Mouse (Mus musculus) thymus, postnatal 25 days (tissue): Measurements from ENCODE around the gene Slc29a1.

Experiments used
- DNase-seq: peaks from one replicate; pipeline ENCODE4 v3.0.0; 2022

The Slc29a1 gene

DNA sequence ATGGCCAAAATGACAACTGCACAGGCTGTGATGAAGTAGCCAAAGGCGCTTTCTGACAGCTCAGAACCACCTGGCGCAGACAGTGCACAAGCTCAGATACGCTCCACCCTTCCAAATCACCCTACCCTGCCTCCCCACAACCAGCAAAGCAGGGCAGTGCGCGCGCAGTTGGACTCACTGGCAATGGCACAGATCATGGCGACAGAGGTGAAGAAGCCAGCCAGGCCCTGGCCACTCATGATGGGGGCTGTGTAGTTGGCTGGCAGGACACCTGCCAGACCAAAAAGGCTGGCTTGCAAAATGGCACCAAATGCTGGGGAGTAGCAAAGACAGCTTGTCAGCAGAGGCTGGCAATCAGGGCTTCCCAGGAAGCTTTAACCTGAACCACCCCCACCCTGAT is 10.2 kb downstream of the Slc29a1 start:
- no peak for DNase-seq

DNA sequence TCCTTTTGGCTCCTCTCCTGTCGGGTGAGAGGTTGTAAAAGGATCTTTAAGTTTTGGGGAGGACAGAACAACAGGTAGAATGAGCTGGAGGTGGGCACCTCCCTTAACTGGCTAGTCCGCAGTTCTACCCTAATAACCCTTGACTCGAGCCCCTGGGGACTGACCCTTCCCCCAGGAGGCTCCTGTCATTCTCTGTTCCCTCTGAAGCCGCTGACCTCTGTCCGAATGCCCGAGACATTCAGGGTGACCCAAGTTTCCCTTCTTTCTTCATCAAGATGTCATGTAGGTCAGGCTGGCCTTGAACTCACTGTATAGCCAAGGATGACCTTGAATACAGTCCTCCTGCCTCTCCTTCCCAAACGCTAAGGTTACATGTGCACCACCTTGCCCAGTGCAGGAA is 11.0 kb downstream of the Slc29a1 start:
- DNase-seq = no peak

DNA sequence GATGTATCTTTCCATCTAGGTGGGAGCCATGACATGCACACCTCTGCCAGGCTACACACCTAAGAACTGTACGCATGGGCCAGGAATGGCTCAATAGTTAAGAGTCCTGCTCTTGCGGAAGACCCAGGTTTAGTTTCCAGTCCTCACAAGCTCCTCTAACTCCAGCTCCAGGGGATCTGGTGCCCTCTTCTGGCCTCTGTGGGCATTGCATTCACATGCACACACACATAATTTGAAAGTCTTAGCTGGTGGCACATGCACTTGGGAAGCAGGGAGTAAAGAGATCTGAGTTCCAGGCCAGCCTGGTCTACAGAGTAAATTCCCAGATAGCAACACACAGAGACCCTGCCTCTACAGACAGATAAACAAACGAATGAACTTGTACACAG is 13.0 kb downstream of the Slc29a1 start:
- DNase-seq = peak; percentile 52

DNA sequence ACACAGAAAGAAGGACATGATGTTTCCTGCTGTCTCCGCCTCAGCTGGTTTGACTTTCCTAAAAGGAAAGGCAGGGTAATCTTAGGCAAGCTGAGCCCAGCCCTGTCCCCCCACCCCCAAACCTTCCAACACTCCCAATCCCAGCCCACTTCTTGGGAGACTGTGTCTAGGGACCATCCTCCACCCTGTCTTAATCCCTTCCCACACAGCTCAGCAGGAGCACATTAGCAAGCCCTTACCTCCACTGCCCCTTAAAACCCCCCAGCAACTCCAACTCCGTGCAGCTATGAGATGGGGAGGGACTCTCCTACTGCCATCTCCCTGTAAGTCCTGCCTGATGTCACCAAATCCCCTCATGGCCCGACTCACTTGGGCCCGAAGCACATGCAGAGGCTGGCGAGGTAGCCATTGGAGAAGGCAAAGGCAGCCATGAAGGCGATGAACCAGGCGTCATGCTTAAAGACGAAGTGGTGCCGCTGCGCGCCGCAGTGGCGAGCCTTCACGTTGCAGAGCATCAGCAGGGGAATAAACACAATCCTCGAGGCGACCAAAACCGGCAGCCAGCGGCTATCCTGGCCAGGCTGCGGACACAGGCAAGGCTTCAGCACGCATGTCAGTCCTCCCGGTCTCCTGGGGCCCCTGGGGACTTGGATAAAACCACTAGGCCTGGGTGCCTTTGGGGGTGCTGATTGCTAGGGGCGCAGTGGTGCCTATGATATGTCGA is 13.5 kb downstream of the Slc29a1 start:
- no peak for DNase-seq

DNA sequence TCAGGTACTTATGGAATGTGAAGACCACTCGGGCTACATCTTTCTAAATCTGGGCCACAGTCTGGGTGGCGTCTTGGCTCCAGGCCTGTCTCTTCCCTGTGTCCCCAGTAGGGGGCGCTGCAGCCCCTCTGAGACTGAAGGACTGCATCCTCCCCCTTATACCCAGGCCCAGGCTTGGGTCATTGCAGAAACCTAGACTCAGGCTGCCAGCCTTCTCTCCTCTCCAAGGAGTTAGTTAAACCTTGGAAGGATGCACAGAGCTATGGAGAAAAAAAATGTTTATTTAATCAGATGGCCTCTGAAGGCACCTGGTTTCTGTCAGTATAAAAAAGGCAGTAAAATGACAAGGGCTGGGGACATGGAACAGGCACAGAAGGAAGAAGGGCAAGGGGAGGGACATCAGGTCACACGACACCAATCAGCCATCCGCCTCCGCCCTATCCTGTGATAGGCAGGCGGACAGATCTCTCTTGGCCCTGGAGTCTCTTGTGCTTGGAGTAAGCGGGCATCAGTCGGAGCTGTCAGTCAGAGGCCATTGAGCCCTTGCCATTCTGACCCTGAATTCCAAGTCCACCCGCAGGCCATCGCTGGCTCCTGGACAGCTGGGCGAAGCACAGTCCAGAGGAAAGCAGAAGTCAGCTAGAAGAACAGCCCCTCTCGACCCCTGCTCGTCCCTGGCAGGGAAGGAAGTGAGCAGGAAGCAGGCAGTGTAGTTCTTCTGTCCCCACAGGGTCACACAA is 14.3 kb downstream of the Slc29a1 start:
- peak; percentile 82 for DNase-seq

DNA sequence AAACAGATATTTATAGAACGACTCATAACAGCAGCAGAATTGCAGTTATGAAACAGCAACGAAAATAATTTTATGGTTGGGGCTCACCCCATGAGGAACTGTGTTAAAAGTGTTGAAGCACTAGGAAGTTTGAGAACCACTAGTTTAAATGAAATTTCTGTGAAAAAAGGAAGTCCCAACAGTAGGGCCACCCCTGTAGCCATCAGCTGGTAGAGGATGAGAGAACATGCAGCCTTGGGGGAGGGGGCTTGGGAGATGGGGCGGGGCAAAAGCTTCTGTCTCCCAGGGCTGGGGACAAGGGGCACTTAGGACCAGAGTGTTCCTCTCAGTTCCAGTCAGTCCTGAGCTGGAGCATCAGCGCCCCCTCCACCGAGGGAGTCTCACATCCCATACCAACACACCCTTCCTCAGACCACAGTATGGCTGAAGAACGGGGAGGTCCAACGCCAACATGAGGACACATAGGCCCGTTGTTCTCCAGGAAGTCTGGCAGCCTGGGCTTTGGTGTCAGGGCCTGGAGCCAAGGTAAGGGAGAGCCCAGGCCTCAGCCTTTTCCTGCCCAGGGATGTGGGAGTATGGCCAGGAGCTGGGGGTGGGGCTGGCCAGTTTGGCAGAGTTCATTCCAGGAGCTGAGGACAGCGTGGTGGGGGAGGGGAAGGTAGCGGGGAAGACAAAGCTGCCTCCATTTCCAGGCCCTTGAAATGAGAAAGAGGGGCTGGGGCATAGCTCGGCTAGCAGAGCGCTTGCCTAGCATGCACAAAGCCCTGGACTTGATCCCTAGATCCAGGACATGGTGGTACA is 15.1 kb downstream of the Slc29a1 start:
- no peak for DNase-seq

DNA sequence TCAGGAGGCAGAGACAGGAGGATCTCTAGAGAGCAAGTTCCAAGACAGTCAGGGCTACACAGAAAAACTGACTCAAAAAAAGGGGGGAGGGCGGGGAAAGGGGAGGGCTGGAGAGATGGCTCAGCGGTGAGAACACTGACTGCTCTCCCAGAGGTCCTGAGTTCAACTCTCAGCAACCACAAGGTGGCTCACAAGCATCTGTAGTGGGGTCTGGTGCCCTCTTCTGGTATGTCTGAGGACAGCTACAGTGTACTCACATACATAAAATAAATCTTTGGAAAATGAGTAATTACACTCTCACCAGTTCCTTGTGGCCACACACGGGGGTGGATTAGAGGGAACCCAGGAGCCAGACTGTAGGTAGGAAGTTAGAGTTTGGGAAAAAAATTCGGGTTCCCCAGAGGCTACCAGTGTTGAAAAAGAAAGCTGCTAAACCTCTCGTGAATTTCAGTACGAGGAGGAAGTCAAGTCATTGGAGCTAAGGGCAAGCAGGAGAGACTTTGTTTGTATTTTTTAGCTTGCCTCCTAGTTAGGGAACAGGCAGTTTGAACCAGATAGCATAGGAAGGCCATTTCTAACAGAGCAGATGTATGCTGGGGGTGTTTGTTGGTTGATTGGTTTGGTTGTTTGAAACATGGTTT is 16.6 kb downstream of the Slc29a1 start:
- DNase-seq = peak; percentile 58

DNA sequence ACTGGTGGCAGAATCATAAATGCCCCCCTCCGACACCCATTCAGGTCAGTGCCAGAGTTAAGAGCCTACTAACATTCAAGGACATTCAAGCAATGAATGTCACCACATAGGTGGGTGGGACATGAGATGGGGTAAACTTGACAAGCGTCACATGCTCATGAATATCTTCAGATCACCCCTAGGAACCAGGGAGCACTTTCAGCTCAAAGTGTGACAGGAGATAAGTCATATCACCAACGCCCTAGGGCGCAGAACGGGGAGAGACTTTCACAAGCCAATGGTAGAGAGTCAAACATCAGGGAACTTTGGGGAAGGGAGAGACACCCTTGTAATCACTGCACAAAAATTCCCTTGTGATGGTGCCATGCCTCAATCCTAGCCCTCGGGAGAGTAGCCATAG is 17.2 kb downstream of the Slc29a1 start:
- no peak for DNase-seq

DNA sequence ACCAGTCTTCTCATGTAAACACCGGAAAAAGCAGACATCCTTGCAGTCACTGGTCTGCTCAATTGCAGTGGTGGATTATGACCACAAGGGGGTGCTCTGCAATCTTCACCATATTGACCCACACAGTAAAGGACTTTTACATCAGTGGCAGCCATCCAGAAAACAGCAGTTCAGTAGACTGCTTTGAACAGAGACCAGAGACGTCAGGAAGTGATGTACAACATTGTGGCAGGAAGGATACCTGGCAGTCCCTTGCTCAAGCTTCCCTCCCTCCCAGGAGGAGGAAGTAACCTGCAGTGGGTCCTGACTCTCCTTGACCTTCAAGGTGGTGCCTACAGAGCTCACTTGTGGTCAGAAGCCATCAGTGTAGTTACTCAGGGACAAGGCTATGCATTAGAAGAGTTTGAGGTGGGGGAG is 17.8 kb downstream of the Slc29a1 start:
- DNase-seq = peak; percentile 79

DNA sequence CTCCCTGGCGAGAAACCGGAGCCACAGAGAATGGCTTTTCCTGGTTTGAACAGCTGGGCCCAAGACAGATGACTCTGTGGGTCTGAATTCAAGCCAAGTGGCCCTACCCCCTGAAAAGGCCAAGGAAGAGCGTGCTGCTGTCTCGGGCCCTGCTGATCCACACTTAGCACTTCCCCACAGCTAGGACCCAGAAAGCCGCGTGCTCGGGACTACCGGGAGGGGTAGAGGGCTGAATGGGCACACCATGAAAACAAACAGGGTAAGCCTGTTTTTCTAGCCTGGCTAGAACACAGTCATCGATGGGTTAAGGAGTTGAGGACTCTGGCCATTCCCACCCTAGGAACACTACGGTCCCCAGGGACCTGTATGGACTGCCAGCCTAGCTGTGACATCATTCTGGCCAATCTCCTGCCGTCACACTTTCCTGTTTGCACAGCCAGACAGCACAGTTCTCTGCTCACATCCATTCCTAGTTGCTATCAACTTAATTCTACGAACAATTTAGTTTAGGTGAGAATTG is 18.4 kb downstream of the Slc29a1 start:
- DNase-seq = no peak

DNA sequence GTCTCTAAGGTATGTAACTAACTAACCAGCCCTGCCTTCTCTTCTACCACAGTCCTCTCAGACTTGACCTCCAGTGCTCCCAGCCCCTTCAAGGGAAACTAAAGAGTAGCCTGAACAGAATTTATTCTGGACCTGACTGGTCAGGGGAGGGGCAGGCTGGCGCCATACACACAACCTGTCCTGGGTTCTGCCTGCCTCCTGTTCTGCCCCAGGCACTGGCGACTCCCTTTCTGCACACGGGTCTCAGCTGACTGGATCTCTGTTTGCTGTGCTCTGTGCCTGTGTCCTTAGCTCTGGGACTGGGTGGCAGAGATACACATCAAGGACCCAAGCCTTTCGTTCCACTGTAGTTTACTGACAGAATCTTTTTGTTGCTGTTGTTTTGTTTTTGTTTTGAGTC is 19.9 kb downstream of the Slc29a1 start:
- DNase-seq = no peak

DNA sequence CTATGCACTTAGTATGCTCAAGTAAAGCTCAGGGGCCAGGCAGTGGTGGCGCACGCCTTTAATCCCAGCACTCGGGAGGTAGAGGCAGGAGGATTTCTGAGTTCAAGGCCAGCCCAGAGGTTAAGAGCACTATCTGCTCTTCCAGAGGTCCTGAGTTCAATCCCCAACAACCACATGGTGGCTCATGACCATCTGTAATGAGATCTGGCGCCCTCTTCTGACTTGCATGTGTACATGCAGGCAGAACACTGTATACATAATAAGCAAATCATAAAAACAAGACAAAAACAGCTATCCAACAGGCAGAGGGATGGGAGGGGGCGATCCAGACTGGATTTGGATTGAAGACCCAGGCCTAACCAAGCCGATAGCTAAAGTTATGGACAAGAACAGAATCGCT is 20.6 kb downstream of the Slc29a1 start:
- peak; percentile 54 for DNase-seq

DNA sequence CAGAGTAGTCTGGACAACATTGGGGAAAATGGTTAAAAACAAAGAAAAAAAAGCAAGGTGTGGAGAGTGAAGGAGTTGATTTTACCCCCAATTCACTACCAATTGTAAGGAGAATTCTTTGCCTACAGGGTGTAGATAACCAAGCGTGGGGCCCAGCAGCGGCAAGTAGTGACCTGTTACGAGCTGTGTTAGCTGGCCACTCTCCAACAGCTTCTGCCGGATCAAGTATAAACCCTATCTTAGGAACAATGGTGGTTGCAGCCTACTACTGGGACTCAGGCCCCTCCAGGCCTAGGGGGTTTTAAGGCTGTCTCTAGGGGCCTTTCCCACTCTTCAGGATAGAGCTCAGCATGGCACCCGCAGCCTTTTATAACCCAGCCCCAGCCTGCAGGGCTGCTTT is 21.2 kb downstream of the Slc29a1 start:
- DNase-seq = no peak

DNA sequence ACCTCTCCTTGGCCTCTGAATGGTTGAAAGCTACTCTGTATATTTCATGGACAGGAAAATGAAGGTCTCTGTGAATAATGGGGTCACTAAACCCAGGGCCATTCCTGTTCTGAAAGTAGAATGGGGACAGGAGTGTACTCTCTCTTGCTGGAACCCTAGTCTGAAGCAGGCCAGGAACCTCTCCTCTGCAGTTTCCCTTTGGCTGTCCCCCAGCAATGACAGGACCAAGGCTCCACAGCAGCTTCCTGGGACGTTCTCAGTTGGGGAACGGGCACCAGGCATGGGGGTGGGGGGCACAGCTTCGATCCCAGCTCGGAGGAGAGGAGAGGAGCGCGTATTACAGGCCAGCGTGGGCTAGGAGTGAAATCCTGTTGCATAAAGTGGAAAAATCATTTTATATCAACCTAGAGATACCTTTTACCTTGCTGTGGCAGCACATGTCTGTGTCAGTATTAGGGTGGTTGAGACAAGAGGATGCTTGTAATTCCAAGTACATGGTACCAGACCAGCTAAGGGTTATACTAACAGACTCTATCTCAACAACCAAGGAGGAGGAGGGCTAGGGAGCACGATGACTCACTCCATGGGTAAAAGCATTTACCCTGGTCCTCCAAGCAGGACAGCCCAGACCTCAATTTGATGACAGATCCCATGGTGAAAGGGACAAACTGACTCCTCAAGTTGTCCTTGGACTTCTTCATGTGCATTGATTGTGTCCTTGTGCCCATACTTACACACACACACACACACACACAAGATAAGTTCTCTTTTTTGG is 24.1 kb downstream of the Slc29a1 start:
- DNase-seq = no peak

DNA sequence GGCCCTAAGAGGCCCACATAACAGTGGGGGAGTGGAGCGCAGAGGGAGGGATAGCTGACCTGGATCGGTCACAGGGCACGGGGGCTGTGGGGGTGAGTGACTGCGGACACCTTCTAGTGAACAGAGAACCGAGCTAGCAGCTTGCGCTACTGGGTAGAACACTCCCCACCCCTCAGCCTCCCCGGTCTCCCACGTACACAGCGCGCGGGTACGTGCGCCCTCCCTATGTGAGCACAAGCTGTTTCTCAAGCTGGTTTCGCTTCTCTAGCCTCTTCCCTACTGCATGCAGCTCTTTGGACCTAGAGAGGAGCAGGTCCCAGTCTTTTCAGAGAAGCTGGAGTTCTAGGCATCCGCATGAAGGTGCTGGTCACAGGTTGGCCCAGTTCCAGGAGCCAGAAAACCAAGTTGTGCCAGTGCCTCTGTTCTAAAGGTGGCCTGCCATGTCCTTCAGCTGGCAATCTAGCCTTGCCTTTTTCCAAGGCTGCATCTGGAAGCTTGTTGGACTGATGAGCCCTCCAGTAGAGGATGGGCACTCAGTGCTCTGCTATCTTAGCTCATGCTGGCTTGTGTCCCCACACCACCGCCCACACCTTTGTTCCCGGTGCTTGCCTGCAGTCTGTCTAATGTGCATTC is 25.2 kb downstream of the Slc29a1 start:
- peak; percentile 81 for DNase-seq

DNA sequence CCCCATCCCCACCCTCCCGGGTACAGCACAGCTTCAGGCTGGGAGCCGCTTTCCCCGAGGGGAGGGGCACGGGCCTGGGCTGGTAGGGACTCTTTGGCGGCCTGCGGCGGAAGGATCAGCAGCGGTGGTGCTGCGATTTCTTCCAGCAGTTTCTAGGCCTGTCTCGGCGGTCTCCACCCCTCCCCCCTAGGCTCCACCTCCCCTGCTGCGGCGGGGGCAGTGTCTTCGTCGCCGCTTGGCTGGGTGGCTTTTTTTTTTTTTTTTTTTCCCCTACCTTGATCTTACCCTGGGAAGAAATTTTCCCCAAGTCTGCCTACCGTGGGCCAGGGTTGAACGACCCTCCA is 25.7 kb downstream of the Slc29a1 start:
- peak; percentile 98 for DNase-seq

DNA sequence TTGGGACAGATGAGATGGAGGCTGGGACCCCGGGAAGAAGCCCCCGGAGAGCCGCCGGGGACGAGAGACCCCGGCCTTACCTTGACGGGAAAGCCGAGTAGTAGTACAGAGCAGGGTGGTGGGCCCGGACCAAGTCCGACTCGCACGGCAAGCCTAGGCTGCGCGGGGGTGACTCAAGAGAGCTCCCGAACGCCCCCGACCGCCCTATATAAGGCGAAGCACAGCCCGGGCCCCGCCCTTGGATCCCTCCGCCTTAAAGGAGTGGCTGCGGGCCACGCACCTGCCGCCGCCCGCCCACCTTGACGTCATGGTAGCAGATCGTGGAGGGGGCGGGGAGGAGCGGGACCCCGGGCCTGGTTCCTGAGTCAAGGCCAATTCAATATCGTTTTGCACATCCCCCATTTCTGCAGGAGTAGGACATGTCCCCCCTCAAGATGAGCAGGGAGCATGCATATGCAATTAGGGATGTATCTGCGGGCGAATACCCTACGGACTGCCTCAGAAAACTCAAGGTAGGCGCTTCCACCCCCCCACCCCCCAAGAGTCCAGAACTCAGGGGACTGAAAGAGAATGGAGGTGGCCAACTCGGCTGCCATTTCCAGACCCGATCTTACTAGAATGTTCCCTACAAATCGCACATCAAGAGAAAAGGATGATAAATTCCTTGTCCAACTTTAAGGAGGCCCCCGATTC is 26.2 kb downstream of the Slc29a1 start, which contains the start of gene Hsp90ab1:
Gene Hsp90ab1, minus strand, starts transcription at position 185 of the 693 bp plus-strand sequence.
- DNase-seq = peak; percentile 100

DNA sequence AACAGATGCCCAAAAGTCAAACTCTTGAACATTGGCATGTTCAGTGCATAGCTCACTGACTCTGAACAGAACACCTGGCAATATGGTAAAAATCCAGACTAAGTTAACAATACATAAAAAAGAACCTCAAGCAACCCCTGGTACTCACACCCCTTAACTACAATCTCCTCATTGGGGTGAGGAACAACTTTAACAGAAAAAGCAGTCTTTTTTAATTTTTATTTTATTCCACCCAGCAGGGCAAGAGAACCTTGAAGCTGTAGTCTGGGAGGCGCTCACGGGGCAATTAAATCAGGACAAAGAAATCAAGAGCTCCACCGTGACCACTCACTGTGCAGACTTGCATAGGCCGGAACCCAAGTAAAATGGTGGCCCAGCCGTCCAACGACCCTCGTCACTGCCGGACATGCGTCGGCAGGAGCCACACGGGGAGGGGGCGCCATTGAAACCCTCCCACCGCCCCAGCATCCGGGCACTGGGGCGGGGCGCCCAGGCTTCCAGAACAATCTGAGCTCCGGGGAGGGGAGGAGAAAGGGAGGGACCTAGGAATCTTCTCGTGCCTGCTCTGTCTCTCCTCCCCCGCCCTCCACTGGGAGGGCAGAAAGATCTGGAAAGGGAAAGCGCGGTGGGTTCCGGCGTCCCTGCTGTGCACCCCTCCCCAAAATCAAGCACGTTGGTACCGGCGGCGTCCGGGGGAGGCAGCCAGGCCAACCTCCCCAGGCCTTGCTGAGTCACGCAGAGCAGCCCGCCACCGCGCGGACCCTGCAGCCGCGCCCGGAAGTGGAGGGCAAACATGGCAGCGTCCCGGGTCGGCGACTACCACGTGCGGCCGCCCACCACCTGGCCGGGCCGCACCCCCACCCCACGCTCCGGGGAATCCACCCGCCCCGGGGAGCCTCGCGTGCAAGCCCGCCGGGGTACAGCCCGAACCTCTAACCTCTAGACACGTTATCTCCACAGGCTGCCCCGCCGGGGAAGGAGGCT is 27.0 kb downstream of the Slc29a1 start:
- peak; percentile 80 for DNase-seq

DNA sequence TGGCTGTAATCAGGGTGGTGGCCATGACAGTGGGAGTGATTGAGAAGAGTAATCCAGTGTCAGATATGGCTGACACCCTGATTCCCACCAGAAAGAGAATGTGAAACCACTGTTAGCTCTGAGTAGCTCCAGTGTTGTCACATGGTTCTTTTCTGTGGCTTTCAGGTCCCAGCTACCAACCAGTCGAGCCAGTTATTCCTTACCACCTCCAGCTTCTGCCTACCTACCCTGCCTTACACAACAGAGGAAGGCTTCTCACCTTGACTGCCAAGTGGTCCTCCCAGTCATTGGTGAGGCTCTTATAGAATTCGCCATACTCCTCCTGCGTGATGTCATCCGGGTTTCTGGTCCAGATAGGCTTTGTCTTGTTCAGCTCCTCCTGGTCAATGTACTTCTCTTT is 29.4 kb downstream of the Slc29a1 start:
- no peak for DNase-seq

DNA sequence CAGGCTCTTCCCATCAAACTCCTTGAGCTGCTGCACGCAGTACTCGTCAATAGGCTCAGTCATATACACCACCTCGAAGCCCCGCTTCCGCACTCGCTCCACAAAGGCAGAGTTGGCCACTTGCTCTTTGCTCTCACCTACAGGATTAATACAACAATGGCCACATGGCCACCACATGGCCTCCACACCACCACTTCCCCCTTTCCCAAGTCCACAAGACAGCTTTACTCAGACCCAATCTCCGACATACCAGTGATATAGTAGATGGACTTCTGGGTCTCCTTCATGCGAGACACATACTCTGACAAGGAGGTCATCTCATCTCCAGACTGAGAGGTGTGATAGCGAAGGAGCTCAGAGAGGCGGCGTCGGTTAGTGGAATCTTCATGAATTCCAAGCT is 30.4 kb downstream of the Slc29a1 start:
- no peak for DNase-seq
